Mouse (Mus musculus): Measurements from ENCODE around the gene Nhlrc3. TPM values are rescaled to one million over a fixed set of nuclear protein-coding genes. Genes with fewer than 3 reads are reported as not detected.

The Nhlrc3 gene
- total RNA-seq (2015; ENCODE audit: low replicate concordance) (0.96 and 3.6 TPM in 2 replicates), total RNA-seq (2017; ENCODE audit: low replicate concordance) (3.4 and 5.0 TPM in 2 replicates)

GRCm38 (mm10) chr3:53463046-53463764 is at the start of gene Nhlrc3, which contains the start of gene Proser1:
Gene Nhlrc3, minus strand, starts transcription at chr3:53463332.
Gene Proser1, plus strand, starts transcription at chr3:53463666.
- peak; percentile 93 for ATAC-seq (replicated peaks; ENCODE audit: low FRiP score, poor library complexity, severe bottlenecking)

GRCm38 (mm10) chr3:53502428-53502827 is 39.3 kb upstream of the Nhlrc3 start:
- no peak for ATAC-seq (replicated peaks; ENCODE audit: low FRiP score, poor library complexity, severe bottlenecking)

- no peak for ATAC-seq (replicated peaks; ENCODE audit: low FRiP score, poor library complexity, severe bottlenecking)
Measured at GRCm38 (mm10) chr3:53498351-53498905, 35.3 kb upstream of the Nhlrc3 start.

GRCm38 (mm10) chr3:53488353-53488752 is 25.2 kb upstream of the Nhlrc3 start, which contains the start of gene Stoml3:
Gene Stoml3, plus strand, starts transcription at chr3:53488653.
- no peak for ATAC-seq (replicated peaks; ENCODE audit: low FRiP score, poor library complexity, severe bottlenecking)

GRCm38 (mm10) chr3:53486996-53487576 is 24.0 kb upstream of the Nhlrc3 start:
- no peak for ATAC-seq (replicated peaks; ENCODE audit: low FRiP score, poor library complexity, severe bottlenecking)

- no peak for ATAC-seq (replicated peaks; ENCODE audit: low FRiP score, poor library complexity, severe bottlenecking)
Measured at GRCm38 (mm10) chr3:53486561-53486960, 23.4 kb upstream of the Nhlrc3 start.

GRCm38 (mm10) chr3:53483414-53484059 is 20.4 kb upstream of the Nhlrc3 start:
- no peak for ATAC-seq (replicated peaks; ENCODE audit: low FRiP score, poor library complexity, severe bottlenecking)

GRCm38 (mm10) chr3:53478419-53479046 is 15.4 kb upstream of the Nhlrc3 start:
- ATAC-seq (replicated peaks; ENCODE audit: low FRiP score, poor library complexity, severe bottlenecking) = no peak

- no peak for ATAC-seq (replicated peaks; ENCODE audit: low FRiP score, poor library complexity, severe bottlenecking)
Measured at GRCm38 (mm10) chr3:53477468-53477867, 14.3 kb upstream of the Nhlrc3 start.

- no peak for ATAC-seq (replicated peaks; ENCODE audit: low FRiP score, poor library complexity, severe bottlenecking)
Measured at GRCm38 (mm10) chr3:53475889-53476288, 12.8 kb upstream of the Nhlrc3 start.

GRCm38 (mm10) chr3:53474179-53474578 is 11.0 kb upstream of the Nhlrc3 start:
- ATAC-seq (replicated peaks; ENCODE audit: low FRiP score, poor library complexity, severe bottlenecking) = no peak

- ATAC-seq (replicated peaks; ENCODE audit: low FRiP score, poor library complexity, severe bottlenecking) = no peak
Measured at GRCm38 (mm10) chr3:53472061-53472460, 8.9 kb upstream of the Nhlrc3 start.

GRCm38 (mm10) chr3:53469650-53470049 is 6.5 kb upstream of the Nhlrc3 start:
- no peak for ATAC-seq (replicated peaks; ENCODE audit: low FRiP score, poor library complexity, severe bottlenecking)

GRCm38 (mm10) chr3:53467356-53467755 is 4.2 kb upstream of the Nhlrc3 start:
- ATAC-seq (replicated peaks; ENCODE audit: low FRiP score, poor library complexity, severe bottlenecking) = no peak

- ATAC-seq (replicated peaks; ENCODE audit: low FRiP score, poor library complexity, severe bottlenecking) = no peak
Measured at GRCm38 (mm10) chr3:53466481-53466880, 3.3 kb upstream of the Nhlrc3 start.

- ATAC-seq (replicated peaks; ENCODE audit: low FRiP score, poor library complexity, severe bottlenecking) = no peak
Measured at GRCm38 (mm10) chr3:53465330-53465729, 2.2 kb upstream of the Nhlrc3 start.

GRCm38 (mm10) chr3:53464146-53464698 is 1.1 kb upstream of the Nhlrc3 start:
- ATAC-seq (replicated peaks; ENCODE audit: low FRiP score, poor library complexity, severe bottlenecking) = 0 out of 2 replicates have a peak, but pooled peaks have one; percentile 12

GRCm38 (mm10) chr3:53463765-53464114 is 608 bp upstream of the Nhlrc3 start:
- ATAC-seq (replicated peaks; ENCODE audit: low FRiP score, poor library complexity, severe bottlenecking) = no peak

- ATAC-seq (replicated peaks; ENCODE audit: low FRiP score, poor library complexity, severe bottlenecking) = no peak
Measured at GRCm38 (mm10) chr3:53462701-53463045, 459 bp downstream of the Nhlrc3 start.

- ATAC-seq (replicated peaks; ENCODE audit: low FRiP score, poor library complexity, severe bottlenecking) = no peak
Measured at GRCm38 (mm10) chr3:53460106-53460505, 3.0 kb downstream of the Nhlrc3 start.
